Mouse (Mus musculus): Measurements from ENCODE around the gene Gm11627. TPM values are rescaled to one million over a fixed set of nuclear protein-coding genes. Genes with fewer than 3 reads are reported as not detected.

Gm11627 gene
- total RNA-seq (2021): 1 to 10 TPM; 1.2 to 1.5 TPM
- 4.0 and 4.9 TPM in 2 replicates for polyA plus RNA-seq (2012; rRNA removed)
- long read RNA-seq, partial matches to known transcripts: 1 of 1 reads
- long read RNA-seq, other reads (novel, unspliced or antisense): 0 of 1 reads

- WGBS: 25% methylated on average over 23 of the region's 23 CpGs
- H3K4me3 ChIP-seq: peak within 1 kb of the TSS; percentile 42
Measured at GRCm38 (mm10) chr11:102579165-102580033, at the start of gene Gm11627. Gene Gm11627 (minus strand): TSS chr11:102579461.

GRCm38 (mm10) chr11:102628529-102628928 is 49.3 kb upstream of the Gm11627 start:
- intact Hi-C loops (cut with DNase I): no loop called here
- no peak overlapping the region for H3K27ac ChIP-seq
- 64% methylated on average over 9 of the region's 9 CpGs for WGBS
- H3K4me1 ChIP-seq (ENCODE audit: control insufficient read depth, insufficient read depth, low read length): no peaks in the 10 kb centered on the region
- H3K79me2 ChIP-seq (replicated peaks; ENCODE audit: control insufficient read depth, insufficient read depth, low read length): no peaks in the 10 kb centered on the region
- TF ChIP-seq EP300 (IDR thresholded peaks at IDR 0.05; ENCODE audit: insufficient read depth, low read depth, low read length) (no peak), CTCF (IDR thresholded peaks at IDR 0.05) (no peak), POLR2A (IDR thresholded peaks at IDR 0.05; ENCODE audit: insufficient read depth, low read depth, low read length) (no peak)
- DNase-seq: no peak
- H3K4me3 ChIP-seq: no peak overlapping the region
- no peak overlapping the region for H3K9ac ChIP-seq (ENCODE audit: low read depth, low read length)
- H3K27me3 ChIP-seq (ENCODE audit: control insufficient read depth, insufficient read depth, low read length): no peaks in the 10 kb centered on the region
- no peaks in the 10 kb centered on the region for H3K36me3 ChIP-seq (ENCODE audit: control insufficient read depth, insufficient read depth, low read length)

More at GRCm38 (mm10) chr11:102579165-102580033, at the start of gene Gm11627:
- peak; percentile 32; the same call in 1 of the 2 replicates for TF ChIP-seq POLR2A (IDR thresholded peaks at IDR 0.05; ENCODE audit: insufficient read depth, low read depth, low read length)
- TF ChIP-seq CTCF (IDR thresholded peaks at IDR 0.05): no peak
- peak within 1 kb of the TSS; percentile 46 for H3K9ac ChIP-seq (ENCODE audit: low read depth, low read length)
- H3K79me2 ChIP-seq (replicated peaks; ENCODE audit: control insufficient read depth, insufficient read depth, low read length): no peaks in the 10 kb centered on the region
- DNase-seq: peak; percentile 30 to 46
- peaks cover 3% of the 10 kb centered on the region for H3K4me1 ChIP-seq (ENCODE audit: control insufficient read depth, insufficient read depth, low read length)
- peak within 1 kb of the TSS; percentile 67 for H3K27ac ChIP-seq
- no peaks in the 10 kb centered on the region for H3K36me3 ChIP-seq (ENCODE audit: control insufficient read depth, insufficient read depth, low read length)
- no peaks in the 10 kb centered on the region for H3K27me3 ChIP-seq (ENCODE audit: control insufficient read depth, insufficient read depth, low read length)
- intact Hi-C loops (cut with DNase I): no loop called here

- H3K4me1 ChIP-seq (ENCODE audit: control insufficient read depth, insufficient read depth, low read length): no peaks in the 10 kb centered on the region
- no peak for TF ChIP-seq EP300 (IDR thresholded peaks at IDR 0.05; ENCODE audit: insufficient read depth, low read depth, low read length)
- H3K9ac ChIP-seq (ENCODE audit: low read depth, low read length): no peak overlapping the region
- 89% methylated on average over 9 of the region's 9 CpGs for WGBS
- H3K36me3 ChIP-seq (ENCODE audit: control insufficient read depth, insufficient read depth, low read length): no peaks in the 10 kb centered on the region
- no peaks in the 10 kb centered on the region for H3K27me3 ChIP-seq (ENCODE audit: control insufficient read depth, insufficient read depth, low read length)
- H3K27ac ChIP-seq: no peak overlapping the region
- no peaks in the 10 kb centered on the region for H3K79me2 ChIP-seq (replicated peaks; ENCODE audit: control insufficient read depth, insufficient read depth, low read length)
- DNase-seq: no peak
- intact Hi-C loops (cut with DNase I): no loop called here
- H3K4me3 ChIP-seq: no peak overlapping the region
Measured at GRCm38 (mm10) chr11:102627171-102627931, 48.1 kb upstream of the Gm11627 start.

GRCm38 (mm10) chr11:102624888-102625407 is 45.7 kb upstream of the Gm11627 start:
- WGBS: 61% methylated on average over 14 of the region's 14 CpGs

GRCm38 (mm10) chr11:102623876-102624789 is 44.9 kb upstream of the Gm11627 start:
- H3K36me3 ChIP-seq (ENCODE audit: control insufficient read depth, insufficient read depth, low read length): no peaks in the 10 kb centered on the region
- peak; percentile 27 for DNase-seq
- no peak overlapping the region for H3K27ac ChIP-seq
- WGBS: 20% methylated on average over 17 of the region's 17 CpGs
- no peak overlapping the region for H3K4me3 ChIP-seq
- H3K79me2 ChIP-seq (replicated peaks; ENCODE audit: control insufficient read depth, insufficient read depth, low read length): no peaks in the 10 kb centered on the region
- no peak overlapping the region for H3K9ac ChIP-seq (ENCODE audit: low read depth, low read length)
- H3K27me3 ChIP-seq (ENCODE audit: control insufficient read depth, insufficient read depth, low read length): no peaks in the 10 kb centered on the region
- intact Hi-C loops (cut with DNase I): no loop called here
- TF ChIP-seq CTCF (IDR thresholded peaks at IDR 0.05): no peak
- H3K4me1 ChIP-seq (ENCODE audit: control insufficient read depth, insufficient read depth, low read length): no peaks in the 10 kb centered on the region

More at GRCm38 (mm10) chr11:102624888-102625407, 45.7 kb upstream of the Gm11627 start:
- no peak for DNase-seq
- Histone ChIP-seq H3K27me3 (ENCODE audit: control insufficient read depth, insufficient read depth, low read length) (no peaks in the 10 kb centered on the region), H3K36me3 (ENCODE audit: control insufficient read depth, insufficient read depth, low read length) (no peaks in the 10 kb centered on the region), H3K4me3 (no peak overlapping the region), H3K9ac (ENCODE audit: low read depth, low read length) (no peak overlapping the region), H3K27ac (no peak overlapping the region), H3K4me1 (ENCODE audit: control insufficient read depth, insufficient read depth, low read length) (no peaks in the 10 kb centered on the region), H3K79me2 (replicated peaks; ENCODE audit: control insufficient read depth, insufficient read depth, low read length) (no peaks in the 10 kb centered on the region)
- TF ChIP-seq EP300 (IDR thresholded peaks at IDR 0.05; ENCODE audit: insufficient read depth, low read depth, low read length): no peak
- TF ChIP-seq POLR2A (IDR thresholded peaks at IDR 0.05; ENCODE audit: insufficient read depth, low read depth, low read length): no peak
- no peak for TF ChIP-seq CTCF (IDR thresholded peaks at IDR 0.05)
- intact Hi-C loops (cut with DNase I): no loop called here

Measured in heart, adult 2 months (tissue).